Mouse (Mus musculus) adrenal gland, postnatal 25 days (tissue): ENCODE measurements around the gene Stat3. TPM values are rescaled to one million over a fixed set of nuclear protein-coding genes. Genes with fewer than 3 reads are reported as not detected.
A peak's percentile ranks its signal among the peaks of the same experiment; 100 is the strongest.

Source experiments
- DNase-seq: peaks from one replicate; pipeline ENCODE4 v3.0.0; 2021; ENCODE audit warnings: mixed read lengths
- total RNA-seq: library from RNA; stranded (reverse); gene quantifications from 2 replicates; pipeline ENCODE4 v1.2.3, GENCODE M21; 2021

The Stat3 gene
- total RNA-seq, 1 experiment from 2014 or later, result 81.5 TPM

GRCm38 (mm10) chr11:100964180-100964579 lies 24.8 kb upstream of the Stat3 start:
- peak; percentile 38 for DNase-seq

- DNase-seq, result peak; percentile 59
Observed at GRCm38 (mm10) chr11:100963647-100964046, 24.3 kb upstream of the Stat3 start.

DNA sequence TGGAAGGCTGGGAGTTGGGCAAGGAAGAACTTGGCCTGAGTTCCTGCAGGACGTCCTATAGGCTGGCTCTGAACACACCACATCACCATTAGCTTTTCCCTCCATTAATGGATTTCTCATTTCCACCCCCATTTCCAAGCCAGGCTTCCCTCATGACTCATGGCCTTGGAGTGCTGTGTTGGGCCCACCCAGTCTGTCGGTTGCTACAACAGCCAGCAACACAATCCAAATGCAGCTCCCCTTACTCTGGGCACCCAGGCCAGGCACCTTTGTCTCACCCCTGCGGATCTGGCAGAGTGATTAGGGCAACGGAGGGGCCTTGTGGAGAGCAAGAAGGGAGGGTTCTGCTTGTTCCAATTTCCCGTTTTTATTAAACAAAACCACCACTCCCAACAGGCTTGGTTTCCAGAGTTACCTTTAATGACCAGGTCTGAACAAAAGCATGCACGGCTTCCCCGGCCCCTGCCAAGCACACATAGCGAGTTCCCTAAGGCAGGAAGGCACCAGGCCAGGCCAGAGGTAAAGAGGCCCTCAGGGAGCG lies 23.1 kb upstream of the Stat3 start:
- DNase-seq, result peak; percentile 51

GRCm38 (mm10) chr11:100960540-100960939 lies 21.2 kb upstream of the Stat3 start:
- peak; percentile 63 for DNase-seq

DNA sequence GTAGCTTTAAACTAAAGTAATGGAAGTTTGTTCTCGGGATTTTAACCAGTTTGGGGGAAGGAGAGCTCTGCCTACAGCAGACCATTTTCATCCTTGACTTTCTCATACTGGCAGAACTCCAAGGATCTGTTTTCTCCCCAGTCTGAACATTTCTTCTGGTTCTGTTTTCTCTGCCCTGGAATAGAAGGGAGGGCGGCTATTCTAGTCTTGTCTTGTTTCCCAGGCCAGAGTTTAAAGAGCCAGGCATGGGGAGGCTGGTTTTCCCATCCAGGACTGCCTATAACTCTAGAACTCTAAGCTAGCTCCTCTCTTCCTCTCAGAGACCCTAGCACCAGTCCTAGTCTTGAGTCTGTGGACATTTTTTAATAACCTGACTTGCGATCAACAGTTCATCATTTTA lies 20.5 kb upstream of the Stat3 start:
- DNase-seq, result no peak

DNA sequence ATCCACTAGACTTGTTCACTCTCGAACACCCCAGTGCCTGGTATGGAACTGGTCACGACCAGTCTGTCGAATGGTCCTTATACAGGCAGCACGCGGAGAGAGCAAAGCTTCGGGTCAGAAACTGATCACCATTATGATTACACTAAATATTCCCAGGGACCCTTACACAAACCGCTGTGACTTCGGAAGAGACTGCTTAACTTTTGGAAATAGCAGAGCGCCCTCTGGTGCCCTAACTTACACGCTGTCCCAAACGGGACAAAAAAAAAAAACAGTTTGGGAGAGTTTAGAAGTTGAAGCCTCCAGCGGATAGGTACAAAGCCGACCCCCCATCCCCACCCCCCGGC lies 20.1 kb upstream of the Stat3 start:
- peak; percentile 63 for DNase-seq

DNA sequence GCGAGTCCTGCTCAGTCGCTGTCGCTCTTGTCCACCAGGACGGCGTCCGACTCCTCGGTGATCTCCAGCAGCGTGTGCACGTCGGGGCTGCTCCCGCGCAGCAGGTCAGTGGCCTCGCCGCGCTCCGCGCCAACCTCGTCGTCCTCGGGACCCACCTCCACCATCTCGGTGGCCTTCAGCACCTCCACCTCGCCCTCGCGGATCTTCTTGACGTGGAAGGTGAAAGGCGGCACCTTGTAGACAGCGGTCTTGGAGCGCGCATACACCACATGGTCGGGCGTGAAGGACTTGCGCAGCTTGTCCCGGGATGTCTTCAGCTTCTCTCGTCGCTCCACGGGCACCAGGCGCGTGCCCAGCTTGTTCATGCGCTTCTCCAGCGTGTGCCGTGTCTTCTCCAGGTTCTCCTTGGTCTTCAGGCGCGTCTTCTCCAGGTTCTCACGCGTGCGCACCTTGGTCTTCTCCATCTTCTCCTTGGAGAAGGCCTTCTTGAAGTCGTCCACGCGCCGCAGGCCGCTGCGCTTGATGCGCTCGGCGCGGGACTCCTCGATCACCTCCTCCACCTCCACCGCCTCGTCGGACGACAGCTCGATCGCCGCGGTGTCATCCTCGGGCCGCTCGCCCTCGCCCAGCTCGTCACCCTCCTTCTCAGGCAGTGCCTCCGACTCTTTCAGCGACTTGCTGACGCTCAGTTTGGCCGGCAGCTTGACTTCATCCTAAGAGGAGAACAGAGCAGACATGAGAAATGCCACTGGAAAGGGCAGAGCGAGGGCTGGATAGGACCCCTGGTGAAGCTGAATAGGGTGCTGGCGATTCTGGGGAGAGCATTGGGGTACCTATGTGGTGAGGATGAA lies 19.5 kb upstream of the Stat3 start:
- no peak for DNase-seq

DNA sequence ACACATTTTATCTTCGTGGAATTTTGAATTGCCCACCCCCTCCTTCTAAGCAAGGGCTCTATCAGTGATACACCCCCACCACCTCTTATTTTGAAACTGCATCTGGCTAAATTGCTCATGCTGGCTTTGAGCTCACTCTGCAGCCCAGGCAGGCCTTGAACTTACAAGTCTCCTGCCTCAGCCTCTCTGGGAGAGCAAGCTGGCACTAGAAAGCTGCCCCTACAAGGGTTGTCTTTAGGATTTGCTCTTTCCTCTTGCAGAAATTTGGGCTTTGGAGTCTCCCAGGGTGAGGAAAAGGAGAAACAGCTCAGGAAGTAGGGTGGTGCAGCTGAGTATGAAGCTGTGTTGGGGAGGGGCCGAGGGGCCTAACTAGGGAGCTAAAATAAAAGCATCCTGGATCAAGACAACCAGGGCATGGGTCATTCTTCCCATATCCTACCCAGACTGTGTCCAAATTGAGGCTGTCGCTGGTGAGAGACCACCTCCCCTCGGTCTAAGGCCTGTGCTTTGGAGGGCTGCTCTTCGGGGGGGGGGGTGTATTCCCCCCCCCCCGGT lies 18.7 kb upstream of the Stat3 start:
- DNase-seq, result no peak

- peak; percentile 92 for DNase-seq
Observed at GRCm38 (mm10) chr11:100957244-100957643, 17.9 kb upstream of the Stat3 start.

- no peak for DNase-seq
Observed at GRCm38 (mm10) chr11:100949540-100949939, 10.2 kb upstream of the Stat3 start.

DNA sequence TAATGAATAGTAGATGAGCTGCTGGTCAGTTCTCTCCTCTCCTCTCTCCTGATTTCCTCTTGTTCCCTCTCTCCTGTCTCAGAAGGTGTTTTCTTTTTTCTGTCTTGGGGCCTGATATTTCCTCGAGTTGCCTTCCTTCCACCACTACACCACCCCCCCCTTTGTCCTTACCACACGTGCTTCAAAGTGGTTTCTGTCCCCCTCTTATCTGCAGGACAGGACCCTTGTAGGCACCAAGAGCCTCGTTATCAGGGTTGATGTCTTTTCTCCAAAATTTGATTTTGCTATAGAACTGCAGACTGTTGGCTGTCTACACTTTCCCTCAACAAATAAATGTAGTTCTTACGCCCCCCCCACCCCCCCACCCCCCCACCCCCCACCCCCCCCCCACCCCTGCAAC lies 9.0 kb upstream of the Stat3 start:
- no peak for DNase-seq

DNA sequence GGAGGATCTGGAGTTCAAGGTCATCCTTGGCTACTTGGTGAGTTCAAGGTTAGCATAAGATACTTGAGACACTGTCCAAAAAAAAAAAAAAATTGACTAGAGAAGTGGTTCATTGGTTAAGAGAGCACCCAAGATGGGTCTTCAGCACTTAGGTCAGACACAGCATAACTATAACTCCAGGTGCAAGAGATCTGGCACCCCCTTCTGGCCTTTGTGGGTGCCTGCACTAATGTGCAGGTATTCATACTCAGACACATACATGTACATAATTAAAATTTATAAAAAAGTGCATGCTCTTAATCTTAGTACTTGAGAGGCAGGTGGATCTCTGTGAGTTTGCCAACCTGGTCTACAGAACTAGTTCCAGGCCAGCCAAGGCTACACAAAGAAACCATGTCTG lies 8.2 kb upstream of the Stat3 start:
- no peak for DNase-seq

DNA sequence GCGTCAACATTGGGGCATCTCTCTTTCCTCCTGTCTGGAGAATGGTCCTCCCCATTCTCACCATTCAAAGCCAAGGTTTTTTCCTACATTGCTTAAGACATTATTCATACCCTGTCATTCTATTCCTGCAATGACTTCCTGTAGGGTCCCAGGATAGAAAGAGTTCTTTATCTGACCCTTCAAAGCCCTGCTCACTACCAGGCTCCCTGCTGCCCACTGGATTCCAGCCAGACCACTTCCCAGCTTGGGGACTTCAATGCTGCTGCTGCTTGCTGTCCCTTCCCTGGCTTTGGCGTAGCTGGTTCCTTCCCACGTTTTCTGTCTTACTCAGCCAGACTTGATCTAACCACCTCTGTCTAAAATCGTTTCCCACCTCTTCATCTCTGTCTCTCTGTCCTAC lies 7.5 kb upstream of the Stat3 start:
- DNase-seq, result no peak

GRCm38 (mm10) chr11:100942388-100942787 lies 3.0 kb upstream of the Stat3 start:
- DNase-seq, result no peak

- peak; percentile 27 for DNase-seq
Observed at GRCm38 (mm10) chr11:100938711-100939511, 429 bp downstream of the Stat3 start.

DNA sequence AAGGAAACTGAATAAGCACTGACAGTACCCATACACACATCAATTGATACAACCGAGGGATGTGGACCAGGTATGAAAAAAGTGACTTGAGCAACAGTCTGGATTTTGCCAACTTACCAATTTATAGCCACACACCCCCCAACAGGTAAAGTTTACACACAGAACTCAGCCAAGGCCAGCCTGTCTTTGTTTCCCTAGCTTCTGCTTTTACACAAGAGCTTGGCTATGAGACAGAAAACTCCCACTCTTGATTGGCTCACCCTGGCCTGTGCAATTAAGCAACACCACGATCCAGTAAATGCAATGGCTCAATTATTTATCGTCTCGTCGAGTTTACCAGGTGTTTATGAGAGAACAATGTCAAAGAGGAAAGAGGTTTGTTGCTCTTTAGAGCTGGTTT lies 1.2 kb downstream of the Stat3 start:
- DNase-seq, result no peak

- DNase-seq, result no peak
Observed at GRCm38 (mm10) chr11:100937295-100937694, 2.0 kb downstream of the Stat3 start.

GRCm38 (mm10) chr11:100935373-100936355 lies 3.7 kb downstream of the Stat3 start:
- DNase-seq, result no peak

- peak; percentile 24 for DNase-seq
Observed at GRCm38 (mm10) chr11:100931254-100931921, 8.0 kb downstream of the Stat3 start.

GRCm38 (mm10) chr11:100930611-100931010 lies 8.7 kb downstream of the Stat3 start:
- DNase-seq, result no peak

DNA sequence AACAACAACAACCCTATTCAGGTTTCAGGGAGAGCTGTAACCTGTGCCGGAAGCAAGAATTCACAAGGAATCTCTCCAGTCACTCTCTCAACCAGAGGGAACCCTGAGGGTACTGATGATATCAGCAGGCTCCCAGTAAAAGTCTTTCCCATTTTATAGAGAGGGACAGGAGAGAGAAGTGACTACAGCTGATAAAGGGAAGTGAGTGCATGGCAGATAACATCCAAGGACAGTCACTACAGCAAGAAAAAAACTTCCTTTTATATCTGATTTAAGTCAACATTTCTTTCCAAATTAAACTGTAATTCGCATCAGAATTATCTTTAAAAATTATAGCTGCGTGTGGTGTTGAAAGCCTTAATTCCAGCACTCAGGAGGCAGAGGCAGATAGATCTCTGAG lies 12.0 kb downstream of the Stat3 start:
- no peak for DNase-seq
